Mouse (Mus musculus): ENCODE measurements at regions not wholly inside any gene's neighbourhood (a gene's known extent, or its start where the extent isn't known, plus 50 kb on each side); places are given as distances from the start of the nearest gene placed in this dataset.

GRCm38 (mm10) chr16:66190801-66191200 is 375.7 kb downstream of the Vgll3 start:
- DNase-seq (ENCODE audit: low read depth, low spot score) = peak; percentile 49
- H3K79me2 ChIP-seq (ENCODE audit: control insufficient read depth, insufficient read depth, low read length, poor library complexity) = no peaks in the 10 kb centered on the region
- no peak overlapping the region for H3K4me3 ChIP-seq (ENCODE audit: control insufficient read depth in 1 of 2, insufficient read depth in 1 of 2, low read depth in 2 of 2, low read length in 2 of 2)
- no peaks in the 10 kb centered on the region for H3K4me1 ChIP-seq (ENCODE audit: control insufficient read depth in 1 of 2, insufficient read depth in 2 of 2, low read length in 2 of 2)
- no peaks in the 10 kb centered on the region for H3K36me3 ChIP-seq (ENCODE audit: control insufficient read depth in 1 of 2, insufficient read depth in 2 of 2, low read length in 2 of 2)
- H3K27ac ChIP-seq (ENCODE audit: control insufficient read depth, low read depth, low read length) = no peak overlapping the region
- H3K9ac ChIP-seq (ENCODE audit: control insufficient read depth, low read depth, low read length, poor library complexity, severe bottlenecking) = no peak overlapping the region
- TF ChIP-seq SMC3 (IDR thresholded peaks at IDR 0.05; ENCODE audit: low read depth, low read length) (peak; percentile 73), E2F4 (IDR thresholded peaks at IDR 0.05; ENCODE audit: borderline replicate concordance, low read depth, low read length) (no peak), CHD2 (IDR thresholded peaks at IDR 0.05; ENCODE audit: low read length) (no peak), CTCF (IDR thresholded peaks at IDR 0.05 in 2 of 3, conservative IDR thresholded peaks at IDR 0.05 in 1 of 3; ENCODE audit: control insufficient read depth in 1 of 3, insufficient read depth in 1 of 3, low read depth in 2 of 3, low read length in 3 of 3, poor library complexity in 1 of 3, severe bottlenecking in 1 of 3) (peak; percentile 3 to 76 (median 46); a peak in 3 of 6 replicates), GATA1 (IDR thresholded peaks at IDR 0.05; ENCODE audit: low read depth, low read length) (no peak), RAD21 (IDR thresholded peaks at IDR 0.05; ENCODE audit: low read depth, low read length) (peak; percentile 84), ZC3H11A (IDR thresholded peaks at IDR 0.05; ENCODE audit: low read depth, low read length) (peak; percentile 68), MXI1 (IDR thresholded peaks at IDR 0.05; ENCODE audit: low read depth, low read length) (no peak), USF2 (IDR thresholded peaks at IDR 0.05; ENCODE audit: borderline replicate concordance in 1 of 2, insufficient read depth in 1 of 2, low read depth in 1 of 2, low read length in 2 of 2) (no peak)
- H3K9me3 ChIP-seq (replicated peaks; ENCODE audit: insufficient read depth, low read length) = no peaks in the 10 kb centered on the region
- no peaks in the 10 kb centered on the region for H3K27me3 ChIP-seq (ENCODE audit: control insufficient read depth in 1 of 2, insufficient read depth in 2 of 2, low read length in 2 of 2)

- no peaks in the 10 kb centered on the region for H3K9me3 ChIP-seq (replicated peaks; ENCODE audit: insufficient read depth, low read length)
- no peaks in the 10 kb centered on the region for H3K27me3 ChIP-seq (ENCODE audit: control insufficient read depth in 1 of 2, insufficient read depth in 2 of 2, low read length in 2 of 2)
- no peak for DNase-seq (ENCODE audit: low read depth, low spot score)
- H3K4me3 ChIP-seq (ENCODE audit: control insufficient read depth in 1 of 2, insufficient read depth in 1 of 2, low read depth in 2 of 2, low read length in 2 of 2) = no peak overlapping the region
- H3K79me2 ChIP-seq (ENCODE audit: control insufficient read depth, insufficient read depth, low read length, poor library complexity) = no peaks in the 10 kb centered on the region
- H3K36me3 ChIP-seq (ENCODE audit: control insufficient read depth in 1 of 2, insufficient read depth in 2 of 2, low read length in 2 of 2) = no peaks in the 10 kb centered on the region
- no peaks in the 10 kb centered on the region for H3K4me1 ChIP-seq (ENCODE audit: control insufficient read depth in 1 of 2, insufficient read depth in 2 of 2, low read length in 2 of 2)
- H3K27ac ChIP-seq (ENCODE audit: control insufficient read depth, low read depth, low read length) = no peak overlapping the region
- TF ChIP-seq ETS1 (IDR thresholded peaks at IDR 0.05; ENCODE audit: low read depth, low read length) = no peak
- TF ChIP-seq JUND (IDR thresholded peaks at IDR 0.05; ENCODE audit: low read depth, low read length) = no peak
- no peak for TF ChIP-seq RCOR1 (IDR thresholded peaks at IDR 0.05; ENCODE audit: low read depth, low read length)
- TF ChIP-seq MYB (IDR thresholded peaks at IDR 0.05; ENCODE audit: low read depth, low read length) = no peak
- no peak for TF ChIP-seq GATA1 (IDR thresholded peaks at IDR 0.05; ENCODE audit: low read depth, low read length)
- no peak for TF ChIP-seq SMC3 (IDR thresholded peaks at IDR 0.05; ENCODE audit: low read depth, low read length)
- no peak for TF ChIP-seq MXI1 (IDR thresholded peaks at IDR 0.05; ENCODE audit: low read depth, low read length)
- no peak for TF ChIP-seq HCFC1 (IDR thresholded peaks at IDR 0.05; ENCODE audit: low read depth, low read length)
- TF ChIP-seq NRF1 (IDR thresholded peaks at IDR 0.05; ENCODE audit: insufficient read depth, low read depth, low read length, poor library complexity, severe bottlenecking) = no peak
- H3K9ac ChIP-seq (ENCODE audit: control insufficient read depth, low read depth, low read length, poor library complexity, severe bottlenecking) = no peak overlapping the region
These were observed 386.3 kb downstream of the Vgll3 start for GRCm38 (mm10) chr16:66201406-66201805.

Measured in MEL (cell line).